Mouse (Mus musculus): ENCODE results near the gene Cdcp2. TPM values are rescaled to one million over a fixed set of nuclear protein-coding genes. Genes with fewer than 3 reads are reported as not detected.

Cdcp2 gene
- total and polyA plus RNA-seq, 2 experiments from 2014 or later: not detected

GRCm38 (mm10) chr4:107126389-107126788, 29.7 kb downstream of the Cdcp2 start:
- peaks cover 13% of the 10 kb centered on the region; the same call in 1 of the 2 replicates for H3K27me3 ChIP-seq (ENCODE audit: control insufficient read depth, insufficient read depth, low read length)
- no peak for TF ChIP-seq EP300 (IDR thresholded peaks at IDR 0.05; ENCODE audit: low read depth)
- no peak for TF ChIP-seq CTCF (IDR thresholded peaks at IDR 0.05; ENCODE audit: low read depth)
- DNase-seq (ENCODE audit: low spot score) (no peak), ATAC-seq (ENCODE audit: insufficient read depth, low read depth) (no peak)
- WGBS: 44% methylated on average over 10 of the region's 10 CpGs
- H3K36me3 ChIP-seq (replicated peaks; ENCODE audit: control insufficient read depth, insufficient read depth, low read length): no peaks in the 10 kb centered on the region
- H3K4me1 ChIP-seq (ENCODE audit: control insufficient read depth, insufficient read depth): no peaks in the 10 kb centered on the region
- H3K9me3 ChIP-seq (replicated peaks; ENCODE audit: control insufficient read depth, low read length): no peaks in the 10 kb centered on the region
- H3K4me2 ChIP-seq (ENCODE audit: low read depth, low read length): no peak overlapping the region
- H3K9ac ChIP-seq (replicated peaks; ENCODE audit: low read depth, low read length): no peak overlapping the region
- H3K4me3 ChIP-seq (ENCODE audit: low read depth, low read length): no peak overlapping the region
- no peak overlapping the region for H3K27ac ChIP-seq (ENCODE audit: low read depth)

- Histone ChIP-seq H3K9me3 (replicated peaks; ENCODE audit: control insufficient read depth, low read length) (no peaks in the 10 kb centered on the region), H3K4me2 (ENCODE audit: low read depth, low read length) (no peak overlapping the region), H3K4me3 (ENCODE audit: low read depth, low read length) (no peak overlapping the region), H3K9ac (replicated peaks; ENCODE audit: low read depth, low read length) (no peak overlapping the region), H3K27ac (ENCODE audit: low read depth) (no peak overlapping the region), H3K27me3 (ENCODE audit: control insufficient read depth, insufficient read depth, low read length) (peaks cover 13% of the 10 kb centered on the region; the same call in 1 of the 2 replicates), H3K4me1 (ENCODE audit: control insufficient read depth, insufficient read depth) (no peaks in the 10 kb centered on the region), H3K36me3 (replicated peaks; ENCODE audit: control insufficient read depth, insufficient read depth, low read length) (no peaks in the 10 kb centered on the region)
- 71% methylated on average over 13 of the region's 13 CpGs for WGBS
- DNase-seq (ENCODE audit: low spot score) (no peak), ATAC-seq (ENCODE audit: insufficient read depth, low read depth) (no peak)
- TF ChIP-seq CTCF (IDR thresholded peaks at IDR 0.05; ENCODE audit: low read depth) (no peak), EP300 (IDR thresholded peaks at IDR 0.05; ENCODE audit: low read depth) (no peak)
These were observed 30.3 kb downstream of the Cdcp2 start for GRCm38 (mm10) chr4:107126891-107127524.

DNA sequence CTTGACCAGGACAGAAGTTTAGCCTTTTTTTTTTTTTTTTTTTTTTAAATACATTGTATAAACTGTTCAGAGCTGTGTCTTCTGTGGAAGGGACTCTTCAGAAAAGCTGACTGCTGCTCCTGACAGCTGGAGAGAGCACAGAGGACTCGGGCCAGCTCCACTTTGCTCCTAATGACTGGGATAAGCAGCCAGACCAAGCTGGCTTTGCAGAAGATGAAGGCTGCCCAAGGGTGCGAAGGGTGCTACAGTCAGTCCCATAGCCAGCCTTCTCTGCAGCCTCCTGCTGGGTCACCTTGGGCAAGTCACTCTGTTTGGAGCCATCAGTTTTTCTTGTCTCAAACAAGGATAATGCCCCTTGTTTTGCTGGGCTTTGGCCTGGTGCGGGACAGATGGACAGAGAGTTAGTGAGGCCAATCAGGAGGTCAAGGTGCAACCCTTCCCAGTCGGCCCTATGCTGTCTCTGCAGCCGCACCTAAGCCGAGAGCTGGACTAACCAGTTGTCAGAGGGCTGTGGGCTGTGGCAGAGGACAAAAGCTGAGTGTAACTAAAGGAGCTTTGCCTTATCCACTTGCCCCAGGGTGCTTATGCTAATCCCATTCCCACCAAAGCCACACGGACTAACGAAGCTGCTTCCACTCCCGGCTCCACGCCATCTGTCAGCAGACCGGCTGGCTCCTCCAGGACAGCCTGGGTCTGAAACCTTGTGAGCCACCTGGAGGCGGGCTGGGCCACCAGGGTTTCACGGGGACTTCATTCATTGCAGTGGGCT, 31.4 kb downstream of the Cdcp2 start:
- H3K4me2 ChIP-seq (ENCODE audit: low read depth, low read length): no peak overlapping the region
- peaks cover 13% of the 10 kb centered on the region; the same call in 1 of the 2 replicates for H3K27me3 ChIP-seq (ENCODE audit: control insufficient read depth, insufficient read depth, low read length)
- H3K9ac ChIP-seq (replicated peaks; ENCODE audit: low read depth, low read length): no peak overlapping the region
- H3K4me1 ChIP-seq (ENCODE audit: control insufficient read depth, insufficient read depth): no peaks in the 10 kb centered on the region
- H3K27ac ChIP-seq (ENCODE audit: low read depth): no peak overlapping the region
- H3K4me3 ChIP-seq (ENCODE audit: low read depth, low read length): no peak overlapping the region
- no peak for DNase-seq (ENCODE audit: low spot score)
- ATAC-seq (ENCODE audit: insufficient read depth, low read depth): no peak
- no peaks in the 10 kb centered on the region for H3K36me3 ChIP-seq (replicated peaks; ENCODE audit: control insufficient read depth, insufficient read depth, low read length)
- WGBS: 65% methylated on average over 13 of the region's 13 CpGs
- H3K9me3 ChIP-seq (replicated peaks; ENCODE audit: control insufficient read depth, low read length): no peaks in the 10 kb centered on the region
- TF ChIP-seq EP300 (IDR thresholded peaks at IDR 0.05; ENCODE audit: low read depth): no peak
- no peak for TF ChIP-seq CTCF (IDR thresholded peaks at IDR 0.05; ENCODE audit: low read depth)

DNA sequence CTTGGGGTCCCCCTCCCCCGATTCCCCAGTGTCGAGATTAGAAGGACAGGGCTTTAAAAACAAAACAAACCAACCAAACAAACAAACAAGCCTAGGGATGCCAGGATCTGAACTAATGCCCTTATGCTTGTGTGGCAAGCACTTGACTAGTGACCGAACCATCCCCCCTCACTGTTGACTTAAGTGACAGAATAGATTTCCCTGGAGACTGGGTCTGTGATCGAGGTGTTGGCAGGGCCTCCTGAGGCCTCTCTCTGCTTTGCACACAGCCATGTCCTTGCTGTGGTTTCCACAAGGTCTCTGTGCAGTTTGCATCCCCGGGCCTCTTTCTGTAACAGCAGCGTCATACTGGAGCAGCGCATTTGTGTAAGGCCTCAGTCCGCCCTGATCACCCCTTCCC, 32.7 kb downstream of the Cdcp2 start:
- H3K4me3 ChIP-seq (ENCODE audit: low read depth, low read length): no peak overlapping the region
- ATAC-seq (ENCODE audit: insufficient read depth, low read depth): no peak
- 0 out of 2 replicates have a peak, but pooled peaks cover 10% of the 10 kb centered on the region for H3K27me3 ChIP-seq (ENCODE audit: control insufficient read depth, insufficient read depth, low read length)
- H3K36me3 ChIP-seq (replicated peaks; ENCODE audit: control insufficient read depth, insufficient read depth, low read length): no peaks in the 10 kb centered on the region
- WGBS: 66% methylated on average over 8 of the region's 8 CpGs
- no peak for DNase-seq (ENCODE audit: low spot score)
- no peaks in the 10 kb centered on the region for H3K9me3 ChIP-seq (replicated peaks; ENCODE audit: control insufficient read depth, low read length)
- TF ChIP-seq CTCF (IDR thresholded peaks at IDR 0.05; ENCODE audit: low read depth) (no peak), EP300 (IDR thresholded peaks at IDR 0.05; ENCODE audit: low read depth) (no peak)
- H3K4me2 ChIP-seq (ENCODE audit: low read depth, low read length): no peak overlapping the region
- H3K4me1 ChIP-seq (ENCODE audit: control insufficient read depth, insufficient read depth): no peaks in the 10 kb centered on the region
- H3K27ac ChIP-seq (ENCODE audit: low read depth): no peak overlapping the region
- no peak overlapping the region for H3K9ac ChIP-seq (replicated peaks; ENCODE audit: low read depth, low read length)

GRCm38 (mm10) chr4:107130534-107130933, 33.8 kb downstream of the Cdcp2 start:
- Histone ChIP-seq H3K4me2 (ENCODE audit: low read depth, low read length) (no peak overlapping the region), H3K4me1 (ENCODE audit: control insufficient read depth, insufficient read depth) (no peaks in the 10 kb centered on the region)

More at GRCm38 (mm10) chr4:107130534-107130933, 33.8 kb downstream of the Cdcp2 start:
- ATAC-seq (ENCODE audit: insufficient read depth, low read depth): no peak
- Histone ChIP-seq H3K27me3 (ENCODE audit: control insufficient read depth, insufficient read depth, low read length) (0 out of 2 replicates have a peak, but pooled peaks cover 6% of the 10 kb centered on the region), H3K9me3 (replicated peaks; ENCODE audit: control insufficient read depth, low read length) (no peaks in the 10 kb centered on the region), H3K9ac (replicated peaks; ENCODE audit: low read depth, low read length) (no peak overlapping the region), H3K36me3 (replicated peaks; ENCODE audit: control insufficient read depth, insufficient read depth, low read length) (no peaks in the 10 kb centered on the region), H3K4me3 (ENCODE audit: low read depth, low read length) (no peak overlapping the region), H3K27ac (ENCODE audit: low read depth) (no peak overlapping the region)
- 19% methylated on average over 9 of the region's 9 CpGs for WGBS
- TF ChIP-seq EP300 (IDR thresholded peaks at IDR 0.05; ENCODE audit: low read depth): no peak
- TF ChIP-seq CTCF (IDR thresholded peaks at IDR 0.05; ENCODE audit: low read depth): no peak
- DNase-seq (ENCODE audit: low spot score): no peak

Data from heart, postnatal 0 days (tissue).